Mouse (Mus musculus) lung, postnatal 25 days (tissue): Measurements from ENCODE around the gene Zfp1.

Experiments
- DNase-seq: peaks from one replicate; pipeline ENCODE4 v3.0.0; 2022; ENCODE audit warnings: low spot score

Gene Zfp1

DNA sequence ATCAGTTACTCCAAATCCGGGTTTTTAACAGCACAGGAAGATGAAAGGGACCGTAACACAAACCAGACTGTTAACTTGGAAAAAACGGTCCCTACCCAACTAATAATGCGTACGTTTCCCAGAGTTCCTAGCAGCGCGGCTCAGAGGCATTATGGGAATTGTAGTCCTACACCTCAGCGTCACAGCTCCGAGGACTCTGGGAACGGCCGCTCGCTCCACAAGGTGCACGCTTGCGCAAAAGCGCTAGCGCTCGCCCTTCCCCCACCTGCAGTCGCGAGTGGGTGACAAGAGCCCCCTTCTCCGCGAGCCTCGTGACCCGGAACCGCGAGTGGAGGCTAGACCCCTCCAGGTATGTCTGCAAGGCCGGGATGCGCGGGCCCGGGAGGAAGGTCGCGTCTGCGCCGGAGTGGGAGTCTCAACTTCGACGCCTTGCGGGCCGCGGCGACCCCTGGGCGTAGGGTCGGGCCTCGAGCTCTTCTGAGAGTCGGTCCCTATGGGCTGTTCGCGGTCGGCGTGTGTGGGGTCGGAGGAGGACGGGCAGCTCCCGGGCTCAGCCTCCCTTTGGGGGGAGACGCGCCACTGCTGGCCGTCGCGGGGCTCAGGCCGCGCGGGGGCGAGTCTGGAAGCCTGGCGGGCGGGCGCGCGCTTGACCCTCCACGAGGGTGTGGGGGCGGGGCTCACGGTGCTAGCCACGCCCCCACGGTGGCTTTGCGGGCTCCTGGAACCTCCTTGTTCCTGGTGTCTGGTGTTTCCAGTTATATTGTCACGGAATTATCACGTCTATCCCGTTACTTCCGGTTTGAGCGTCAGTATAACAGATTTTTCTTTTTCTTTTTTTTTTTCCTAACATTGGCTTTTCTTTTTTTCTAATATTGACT is at the start of gene Zfp1:
Zfp1 (plus strand) TSS at position 138 of the 878 bp plus-strand sequence.
- DNase-seq: peak; percentile 95

DNA sequence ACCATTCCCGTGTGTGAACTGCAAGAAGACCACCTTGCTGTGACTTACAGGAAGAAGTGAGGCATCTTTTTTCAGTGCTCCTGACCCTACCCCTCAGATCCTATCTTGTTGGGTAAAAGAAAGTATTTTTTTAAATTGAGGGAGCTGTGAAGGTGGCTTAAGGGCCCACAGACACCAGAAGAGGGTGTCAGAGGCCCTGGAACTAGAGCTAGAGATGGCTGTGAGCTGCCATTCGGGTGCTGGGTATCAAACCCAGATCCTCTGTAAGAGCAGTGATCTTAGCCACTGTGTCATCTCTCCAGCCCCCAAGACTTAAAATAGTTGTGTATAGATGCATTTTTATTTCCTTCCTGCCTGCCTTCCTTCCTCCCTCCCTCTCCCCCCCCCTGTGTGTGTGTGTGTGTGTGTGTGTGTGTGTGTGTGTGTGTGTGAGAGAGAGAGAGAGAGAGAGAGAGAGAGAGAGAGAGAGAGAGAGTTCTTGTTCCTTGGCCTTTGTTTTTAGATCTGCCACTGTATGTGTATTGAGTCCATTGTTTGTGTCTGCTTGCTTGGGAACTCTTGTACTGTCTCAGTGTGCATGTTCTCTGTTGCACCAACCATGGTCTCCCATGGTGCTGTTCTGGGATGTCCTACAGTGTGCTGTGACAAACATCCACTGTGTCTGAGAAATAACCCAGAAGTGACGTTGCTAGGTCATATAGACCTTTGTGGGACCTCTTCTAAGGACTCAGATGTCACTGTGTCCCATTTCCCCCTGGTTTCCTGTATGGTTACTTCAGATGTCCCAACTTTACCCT is 49.0 kb upstream of the Zfp1 start:
- DNase-seq: no peak

DNA sequence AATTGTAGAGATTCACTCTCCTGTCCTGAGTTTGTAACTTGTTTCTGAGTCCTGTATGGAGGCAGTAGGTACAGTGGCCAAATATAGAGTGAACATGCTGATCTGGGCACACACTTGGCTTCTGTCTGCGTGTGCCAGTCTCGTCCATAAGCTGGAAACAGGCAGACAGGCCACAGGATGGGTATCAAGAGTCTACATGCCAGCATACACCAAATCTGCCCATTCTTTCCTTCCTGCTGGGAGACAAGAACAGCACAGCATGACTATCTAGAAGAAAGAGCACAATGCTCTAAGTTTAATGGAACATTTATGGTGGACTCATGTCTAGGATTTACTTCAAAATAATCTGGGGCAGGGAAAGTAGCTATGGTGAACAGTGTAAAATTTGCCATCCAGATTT is 48.2 kb upstream of the Zfp1 start:
- DNase-seq: no peak

DNA sequence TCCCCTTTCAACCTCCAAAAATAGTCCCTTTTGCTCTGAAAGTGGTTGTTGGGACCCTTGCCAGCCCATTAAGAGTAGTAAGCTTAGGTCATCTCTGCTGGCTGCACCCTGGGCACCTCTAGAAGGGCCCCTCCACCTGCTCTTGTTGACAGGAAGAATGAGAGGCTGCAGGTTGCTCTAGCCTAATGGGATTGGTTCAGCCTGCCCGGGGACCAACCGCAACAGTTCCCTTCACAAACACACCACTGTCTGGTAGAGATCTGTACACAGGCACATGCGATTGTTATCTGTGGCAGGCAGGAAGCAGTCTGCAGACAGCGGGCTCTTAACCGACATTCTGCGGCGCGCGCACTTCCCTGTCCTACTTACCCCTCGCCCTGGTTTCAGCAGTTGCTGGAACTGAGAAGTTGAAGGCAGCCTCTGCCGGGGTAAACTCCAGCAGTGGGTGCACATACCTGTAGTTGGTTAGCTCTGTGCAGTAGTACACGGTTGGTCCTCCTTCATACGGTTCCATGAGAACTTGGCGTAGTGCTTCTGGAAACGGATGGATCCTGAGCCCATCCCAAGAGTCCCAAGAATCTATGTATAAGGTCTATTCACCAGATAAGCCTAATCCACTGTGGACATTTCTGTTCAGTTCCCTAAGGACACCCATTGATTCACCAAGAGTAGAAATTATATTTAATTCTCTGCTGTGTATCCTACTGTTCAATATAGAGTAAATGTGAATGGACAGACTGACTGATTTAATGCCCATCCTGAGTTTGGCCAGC is 47.3 kb upstream of the Zfp1 start:
- peak; percentile 83 for DNase-seq

DNA sequence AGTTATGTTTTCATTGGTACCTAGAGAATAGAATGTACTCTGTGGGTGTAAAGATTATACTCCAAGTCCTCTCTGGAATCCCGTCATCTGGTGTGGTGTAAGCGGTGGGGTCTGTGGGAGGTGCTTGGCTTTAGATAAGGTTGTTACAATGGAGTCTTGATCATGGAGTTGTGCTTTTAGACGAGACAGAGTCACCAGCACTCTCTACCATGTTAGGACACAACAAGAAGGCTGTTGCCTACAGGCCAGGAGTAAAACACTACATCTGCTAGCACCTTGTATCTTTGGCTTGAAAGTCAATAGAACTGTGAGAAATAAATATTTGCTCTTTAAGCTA is 46.7 kb upstream of the Zfp1 start:
- DNase-seq: no peak

DNA sequence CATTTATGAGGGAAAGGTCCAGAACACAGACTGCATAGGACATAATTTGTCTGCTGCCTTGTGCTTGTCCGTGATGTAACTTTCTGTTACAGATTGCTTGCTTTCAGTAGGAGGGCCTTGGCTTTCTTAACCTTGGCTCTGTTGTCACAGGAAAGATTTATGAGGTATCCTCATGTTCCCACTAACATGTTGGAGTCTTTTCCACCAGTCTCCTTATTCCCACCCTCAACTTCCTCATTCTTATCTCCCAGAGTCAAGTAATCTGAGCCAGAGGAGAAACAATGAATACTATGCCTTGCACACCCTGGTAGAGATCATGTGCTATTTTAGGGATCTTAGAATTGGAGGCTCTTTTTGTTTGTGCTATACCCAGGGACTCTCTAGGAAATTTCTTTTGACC is 45.9 kb upstream of the Zfp1 start:
- peak; percentile 86 for DNase-seq

DNA sequence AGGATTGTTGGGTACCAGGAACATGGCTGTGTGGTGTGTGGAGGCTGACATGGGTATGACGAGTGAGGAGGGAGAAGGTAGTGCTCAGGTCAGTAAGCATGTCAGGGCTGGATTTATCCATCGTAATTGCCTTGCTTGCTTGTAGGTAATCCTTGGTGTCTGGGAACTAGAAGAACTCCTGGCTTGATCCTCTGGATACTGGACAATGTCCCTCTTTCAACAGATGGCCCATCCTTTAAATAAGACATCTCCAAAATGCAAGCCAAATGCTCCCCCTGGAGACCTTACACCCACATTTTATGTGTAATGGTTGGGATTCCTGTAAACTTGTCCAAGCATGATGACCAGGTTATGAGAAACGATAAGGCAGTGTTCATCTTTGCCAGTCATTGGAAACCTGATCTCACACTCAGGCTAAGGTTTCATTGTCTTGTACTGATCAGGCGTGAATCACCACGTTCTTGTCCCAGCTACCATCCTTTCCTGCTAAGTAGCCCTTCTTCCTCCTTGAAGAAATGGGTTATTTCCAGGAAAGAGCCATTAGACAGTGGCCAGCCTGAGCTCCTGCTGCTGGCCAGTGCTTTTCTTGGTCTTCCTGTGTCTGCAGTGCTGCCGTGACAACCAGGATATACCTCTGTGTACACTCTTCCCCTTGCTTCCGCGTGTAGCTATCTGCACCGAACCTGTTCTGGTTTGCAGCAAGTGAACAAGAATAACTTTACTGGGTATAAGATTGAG is 43.3 kb upstream of the Zfp1 start:
- DNase-seq: no peak

DNA sequence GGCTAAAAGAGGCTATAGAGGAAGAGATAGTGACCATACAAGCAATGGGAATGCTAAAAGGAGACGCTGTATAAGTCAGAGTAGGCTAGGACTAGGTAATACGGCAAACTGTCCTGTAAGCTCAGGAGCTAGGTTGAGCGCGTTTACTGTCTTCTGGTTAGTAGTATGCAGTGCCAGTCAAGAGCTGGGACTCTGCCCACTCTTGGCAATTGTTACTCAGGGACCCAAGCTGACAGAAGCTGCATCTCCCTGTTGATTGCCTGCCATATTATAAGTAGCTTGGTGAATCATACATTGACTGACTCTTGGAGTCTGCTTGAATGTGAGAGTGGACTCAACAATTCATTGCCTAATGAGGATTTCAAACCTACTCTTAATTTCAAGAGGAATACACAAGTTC is 41.2 kb upstream of the Zfp1 start:
- no peak for DNase-seq

DNA sequence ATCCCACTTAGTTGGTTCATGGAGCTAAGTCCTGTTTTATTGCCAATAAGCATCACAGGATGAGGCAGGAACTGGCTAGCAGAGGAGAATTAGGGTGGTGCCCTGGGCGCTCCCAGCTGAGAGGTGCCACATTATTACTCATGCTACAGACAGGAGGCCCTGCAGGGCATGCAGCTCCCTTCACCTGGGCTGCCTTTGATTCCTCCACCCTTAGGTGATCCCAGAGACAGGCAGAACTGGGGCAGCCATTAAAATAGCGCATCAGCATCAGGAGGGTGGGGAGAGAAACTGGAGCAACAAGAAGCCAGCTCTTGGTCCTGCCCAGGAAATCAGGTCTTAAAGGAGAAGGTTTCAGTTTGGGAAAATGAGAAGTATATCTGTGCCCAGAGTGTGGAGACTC is 38.2 kb upstream of the Zfp1 start:
- no peak for DNase-seq

DNA sequence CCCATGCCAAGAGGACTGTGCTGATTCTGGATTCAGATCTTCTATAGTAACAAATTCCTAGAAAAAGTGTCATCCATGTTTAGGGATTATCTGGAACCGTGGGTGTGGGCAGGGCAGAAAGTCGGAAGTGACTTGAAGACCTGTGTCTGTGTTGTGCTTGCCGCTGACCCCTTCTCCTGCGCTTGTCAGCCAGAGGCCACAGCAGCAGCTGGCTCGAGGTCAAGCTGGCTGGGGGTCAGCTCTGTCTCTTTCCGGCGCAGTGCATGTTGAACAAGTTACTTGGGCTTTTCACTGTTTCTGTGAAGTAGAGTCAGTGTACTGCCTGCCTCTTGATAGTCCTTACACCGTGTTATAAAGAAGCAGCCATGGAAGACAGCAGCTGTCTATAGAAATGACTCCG is 36.2 kb upstream of the Zfp1 start:
- DNase-seq: no peak

DNA sequence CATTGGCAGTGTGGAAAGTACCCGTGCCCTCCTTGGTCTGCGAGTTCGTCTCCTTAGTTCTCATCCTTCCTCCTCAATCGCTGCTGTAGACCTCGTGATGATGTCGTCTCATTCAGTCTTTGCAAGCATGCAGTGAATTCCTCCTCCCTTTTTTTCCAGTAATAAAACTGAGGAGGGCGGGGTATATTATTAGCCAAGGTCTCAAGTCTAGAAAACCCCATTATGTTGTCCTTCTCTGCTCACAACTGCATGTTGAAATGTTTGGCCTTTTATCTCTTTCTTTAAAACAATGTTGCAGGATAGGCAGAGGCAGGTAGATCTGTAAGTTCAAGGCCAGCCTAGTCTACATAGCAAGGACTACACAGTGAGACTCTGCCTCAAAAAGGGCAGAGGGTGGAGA is 35.8 kb upstream of the Zfp1 start:
- DNase-seq: no peak

DNA sequence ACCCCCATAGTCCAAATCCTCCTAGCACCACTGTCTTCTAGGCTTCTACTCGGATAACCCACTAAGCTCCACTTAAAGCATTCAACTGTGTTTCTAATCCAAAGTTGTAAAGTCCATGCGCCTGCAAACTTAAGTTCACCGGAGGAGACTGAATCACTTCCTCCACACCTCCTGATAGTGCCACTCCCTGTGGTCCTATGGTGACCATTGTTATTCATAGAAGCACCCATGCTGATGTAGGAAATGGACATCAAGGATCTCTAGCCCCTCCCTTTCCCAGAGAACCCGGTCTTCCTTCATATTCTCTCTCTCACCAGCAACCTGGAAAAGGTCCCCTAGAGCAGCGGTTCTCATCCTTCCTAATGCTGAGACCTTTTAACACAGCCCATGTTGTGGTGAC is 30.0 kb upstream of the Zfp1 start:
- no peak for DNase-seq

DNA sequence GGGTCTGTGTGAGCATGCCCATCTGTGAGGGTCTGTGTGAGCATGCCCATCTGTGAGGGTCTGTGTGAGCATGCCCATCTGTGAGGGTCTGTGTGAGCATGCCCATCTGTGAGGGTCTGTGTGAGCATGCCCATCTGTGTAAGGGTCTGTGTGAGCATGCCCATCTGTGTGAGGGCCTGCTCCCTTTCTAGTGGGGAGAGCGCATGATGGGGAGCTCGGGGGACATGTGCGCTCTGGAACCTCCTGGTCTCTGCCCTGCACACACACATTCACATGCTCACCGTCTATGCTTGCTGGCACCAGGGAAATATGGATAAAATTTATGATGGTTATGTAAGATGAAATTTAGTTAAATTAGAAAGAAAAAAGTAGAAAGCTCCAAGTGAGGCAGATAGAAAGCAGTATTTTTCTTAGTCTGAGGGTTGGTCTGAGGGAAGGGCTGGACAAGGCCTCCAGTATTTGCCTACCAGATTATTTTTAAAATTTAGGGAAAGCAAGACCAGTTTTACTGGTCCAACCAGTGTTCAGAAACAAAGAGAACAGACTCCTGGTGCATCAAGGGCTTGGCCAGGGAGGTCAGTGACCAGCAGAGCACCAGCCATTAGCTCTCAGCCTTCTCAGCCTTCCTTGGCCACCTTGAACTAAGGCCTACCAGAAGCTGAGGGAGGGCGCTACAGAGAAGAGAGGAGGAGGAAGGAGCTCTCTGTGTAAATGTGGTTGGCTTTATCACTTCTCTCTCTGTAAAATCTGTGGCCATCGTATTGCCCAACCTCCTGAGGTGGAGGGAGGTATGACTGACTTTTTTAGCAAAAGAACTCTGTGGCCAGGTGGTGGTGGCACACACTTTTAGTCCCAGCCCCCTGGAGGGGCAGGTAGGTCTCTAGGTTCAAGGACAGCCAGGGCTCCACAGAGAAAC is 28.2 kb upstream of the Zfp1 start:
- peak; percentile 60 for DNase-seq

DNA sequence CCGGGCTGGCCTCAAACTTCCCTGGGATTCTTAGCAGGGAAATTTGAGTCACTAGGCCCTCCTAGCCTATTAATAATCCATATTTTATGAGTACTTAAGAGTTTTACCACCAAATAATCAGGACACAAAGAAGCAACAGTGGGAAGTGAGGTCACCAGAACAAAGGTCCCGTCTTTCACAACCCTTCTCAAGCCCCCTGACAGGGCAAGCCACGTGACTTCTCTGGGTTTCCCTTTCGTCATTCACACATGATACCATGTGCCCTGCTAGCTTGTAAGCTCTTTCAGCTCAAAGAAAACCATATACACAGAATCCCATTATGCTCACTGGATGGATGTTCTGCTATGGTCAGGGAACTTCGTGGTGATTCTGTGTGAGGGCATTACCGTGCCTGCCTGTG is 25.4 kb upstream of the Zfp1 start:
- DNase-seq: no peak

DNA sequence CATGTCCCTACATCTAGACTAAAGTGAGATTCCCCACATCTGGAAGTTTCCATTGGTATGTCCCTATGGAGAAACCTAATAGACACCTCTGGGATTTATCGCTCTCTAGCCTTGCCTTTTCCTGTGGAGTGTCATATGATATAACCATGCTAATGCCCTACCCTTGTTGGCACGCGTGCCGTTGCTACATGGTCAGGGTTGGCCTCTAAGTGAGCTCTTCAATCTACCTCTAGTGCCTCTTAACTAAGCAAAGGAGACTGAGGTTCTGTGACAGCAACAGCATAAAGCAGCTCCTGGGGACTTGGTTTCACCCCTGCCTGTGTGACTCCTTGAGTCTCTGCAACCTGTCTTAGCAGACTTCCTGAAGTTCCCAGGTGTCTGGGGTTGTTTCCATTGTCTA is 24.9 kb upstream of the Zfp1 start:
- peak; percentile 70 for DNase-seq

DNA sequence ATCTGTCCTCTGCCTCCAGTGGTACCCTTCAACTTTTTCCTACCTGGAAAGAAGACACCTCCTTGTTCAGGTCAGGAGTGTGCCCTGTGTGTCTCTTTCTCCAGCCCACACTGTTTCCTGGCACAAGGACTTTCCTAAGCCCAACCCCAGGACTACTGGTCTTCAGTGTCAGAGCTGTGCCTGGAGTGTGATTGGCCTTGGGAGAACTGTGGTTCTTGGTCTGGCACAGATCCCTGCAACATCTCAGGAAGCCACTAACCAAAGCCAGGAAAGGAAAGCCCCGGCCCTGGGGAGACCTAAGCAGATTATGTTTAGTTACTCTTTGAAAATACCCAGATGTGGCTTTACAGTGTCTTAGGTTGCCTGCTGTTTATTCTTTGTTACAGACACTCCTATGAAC is 23.3 kb upstream of the Zfp1 start:
- DNase-seq: peak; percentile 32

DNA sequence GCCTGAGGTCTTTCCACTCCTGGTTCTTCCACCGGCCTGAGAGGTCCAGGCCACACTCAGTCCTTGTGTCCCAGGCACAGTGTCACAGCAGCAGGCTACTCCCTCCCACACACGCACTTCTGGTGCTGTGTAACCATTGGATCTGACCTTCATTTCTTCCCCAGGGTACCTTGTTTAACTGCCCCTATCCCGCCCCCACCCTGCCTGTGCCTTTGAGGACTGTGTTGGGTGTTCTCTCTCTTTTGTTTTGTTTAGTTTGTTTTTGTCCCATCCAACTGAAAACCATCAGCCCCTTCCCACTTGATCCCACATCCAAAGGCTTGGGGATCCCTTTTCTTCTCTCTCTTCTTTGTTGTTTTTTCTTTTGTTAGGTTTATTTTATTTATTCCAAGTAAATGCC is 21.1 kb upstream of the Zfp1 start:
- no peak for DNase-seq

DNA sequence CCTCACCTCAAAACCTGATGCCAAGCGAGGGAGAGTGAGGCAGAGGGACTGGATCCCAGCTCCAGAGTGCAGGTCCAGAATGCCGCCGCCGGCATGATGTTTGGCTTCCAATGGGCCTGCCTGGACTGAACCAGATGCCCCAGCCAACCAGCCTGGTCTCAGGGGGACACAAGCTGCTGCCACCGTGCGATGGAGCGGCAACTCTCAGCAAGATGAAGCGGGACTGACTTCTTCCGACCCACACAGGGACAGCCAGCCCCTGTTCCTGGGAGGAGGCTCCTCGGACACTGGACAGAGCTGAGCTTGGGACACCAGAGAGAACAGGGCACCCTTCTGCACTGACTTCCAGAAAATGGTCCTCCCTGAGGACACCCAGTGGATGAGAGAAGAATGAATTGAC is 20.6 kb upstream of the Zfp1 start:
- no peak for DNase-seq

DNA sequence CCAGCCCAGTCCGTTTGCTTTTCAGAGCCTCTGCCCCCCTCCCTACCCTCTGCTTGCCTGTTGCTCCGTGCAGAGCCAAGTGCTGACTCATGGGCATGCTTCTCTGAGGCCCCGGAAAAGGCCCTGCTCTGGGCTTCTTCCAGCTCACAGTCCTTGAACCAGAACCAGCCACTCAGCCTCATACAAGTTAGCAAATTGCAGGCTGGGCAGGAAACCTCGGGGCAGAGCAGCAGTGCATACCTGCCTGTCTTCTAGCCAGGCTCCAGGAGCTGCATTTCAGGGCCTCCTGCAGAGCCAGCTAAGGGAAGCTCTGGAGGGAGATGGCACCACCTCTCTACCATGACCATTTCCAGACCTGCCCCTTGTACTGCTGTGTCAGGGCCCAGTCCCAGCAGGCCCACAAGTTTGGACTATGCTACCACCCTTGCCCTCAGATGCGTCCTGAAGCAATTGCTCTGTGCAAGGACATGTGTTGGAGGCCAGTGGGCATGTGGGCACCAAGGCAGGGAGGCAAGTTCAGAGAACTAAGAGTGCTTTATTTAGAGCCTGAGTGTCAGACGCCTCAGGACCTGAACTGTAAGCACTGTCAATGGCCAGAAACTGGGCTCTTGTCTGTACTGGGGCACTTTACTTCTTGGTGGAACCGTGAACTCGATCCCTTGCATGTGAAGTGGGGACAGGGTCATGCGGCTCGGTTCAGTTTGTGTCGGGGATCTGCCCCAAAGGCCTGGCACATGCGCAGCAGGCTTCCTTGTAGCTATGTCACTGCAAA is 18.9 kb upstream of the Zfp1 start:
- peak; percentile 82 for DNase-seq

DNA sequence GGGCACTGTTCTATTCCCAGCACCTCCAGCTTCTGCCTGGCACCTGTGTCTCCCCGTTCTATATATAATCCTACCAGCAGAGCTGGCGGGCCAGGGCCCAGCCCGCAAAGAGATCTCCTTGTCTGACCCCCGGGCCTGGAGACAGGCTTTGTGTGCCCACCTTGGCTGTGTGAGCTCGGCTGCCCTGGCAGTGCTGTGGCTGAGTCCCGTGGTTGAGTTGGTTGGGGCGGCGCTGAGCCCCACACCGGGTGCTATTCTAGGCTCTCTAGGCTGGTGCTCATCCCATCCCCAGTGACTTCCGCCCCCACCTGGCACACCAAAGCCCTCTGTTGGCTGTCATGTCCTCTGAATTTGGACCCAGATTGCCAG is 18.4 kb upstream of the Zfp1 start:
- DNase-seq: no peak
